Mouse (Mus musculus) forebrain, embryonic 11.5 days (tissue): Measurements from ENCODE around the gene Tmem236. TPM values are rescaled to one million over a fixed set of nuclear protein-coding genes. Genes with fewer than 3 reads are reported as not detected.

Source experiments
- ATAC-seq: fragments of 200-750 bp; cut with Nextera tagmentation; replicated peaks from 2 replicates; pipeline ENCODE4 v1.8.0; 2017; ENCODE audit warnings: moderate TSS enrichment; ENCODE audit not compliant: low FRiP score
- DNase-seq: peaks from one replicate; pipeline ENCODE4 v3.0.0-alpha.2; 2017; ENCODE audit warnings: low spot score
- H3K27ac ChIP-seq: fragments of 300-500 bp; sonication (generic); 2 replicates; pipeline ENCODE4 v1.5.1; 2014; ENCODE audit warnings: low read depth, low read length
- H3K27me3 ChIP-seq: fragments of 300-500 bp; sonication (generic); 2 replicates; pipeline ENCODE4 v1.6.1; 2014; ENCODE audit warnings: mild to moderate bottlenecking, low read length, mixed read lengths; ENCODE audit not compliant: control insufficient read depth, insufficient read depth
- H3K36me3 ChIP-seq: fragments of 300-500 bp; sonication (generic); 2 replicates; pipeline ENCODE4 v1.6.1; 2014; ENCODE audit warnings: mild to moderate bottlenecking, low read length, moderate library complexity, mixed read lengths; ENCODE audit not compliant: control insufficient read depth, insufficient read depth
- H3K4me1 ChIP-seq: fragments of 300-500 bp; sonication (generic); replicated peaks from 2 replicates; pipeline ENCODE4 v1.6.1; 2014; ENCODE audit warnings: low read length, mixed read lengths; ENCODE audit not compliant: control insufficient read depth, insufficient read depth
- H3K4me2 ChIP-seq: fragments of 300-500 bp; sonication (generic); 2 replicates; pipeline ENCODE4 v1.6.1; 2014; ENCODE audit warnings: low read depth, mild to moderate bottlenecking, low read length, moderate library complexity, mixed read lengths; ENCODE audit not compliant: severe bottlenecking
- H3K4me3 ChIP-seq: fragments of 300-500 bp; sonication (generic); 2 replicates; pipeline ENCODE4 v1.5.1; 2014; ENCODE audit warnings: low read depth, low read length
- H3K9ac ChIP-seq: fragments of 300-500 bp; sonication (generic); 2 replicates; pipeline ENCODE4 v1.6.1; 2014; ENCODE audit warnings: low read length
- H3K9me3 ChIP-seq: fragments of 300-500 bp; sonication (generic); 2 replicates; pipeline ENCODE4 v1.6.1; 2016; ENCODE audit warnings: low read length, mixed read lengths; ENCODE audit not compliant: control insufficient read depth
- WGBS: fragments of 180-500 bp; shearing (Covaris S2); extraction: QIAGEN DNeasy Blood & Tissue Kit; methylation state at CpG from one replicate; pipeline ENCODE4 v1.1.7; 2014; 5-methylcytosine and 5-hydroxymethylcytosine counted together
- microRNA counts: library from miRNA; unstranded; fragments of <30 nt; microRNA quantifications from one replicate; lab custom pipeline; 2015
- microRNA-seq: library from miRNA; unstranded; fragments of <30 nt; microRNA quantifications from one replicate; pipeline ENCODE4, GENCODE M21; 2016; ENCODE audit not compliant: insufficient number of aligned reads
- polyA plus RNA-seq: library from polyadenylated mRNA; unstranded; fragments of >200 nt; fragmentation: Nextera tagmentation; extraction: Ambion mirVana; gene quantifications from 2 replicates; pipeline ENCODE4 v1.2.1, GENCODE M21; 2014

Gene Tmem236
- polyA plus RNA-seq, 1 experiment from 2014 or later = not detected

- H3K4me1 ChIP-seq = no peaks in the 10 kb centered on the region
- no peak for DNase-seq
- H3K36me3 ChIP-seq = no peaks in the 10 kb centered on the region
- no peak for ATAC-seq
- H3K4me2 ChIP-seq = no peak overlapping the region
- H3K27ac ChIP-seq = no peak overlapping the region
- H3K4me3 ChIP-seq = no peak overlapping the region
- 87% methylated on average over 2 of the region's 2 CpGs for whole genome bisulfite sequencing
- no peak overlapping the region for H3K9ac ChIP-seq
- H3K27me3 ChIP-seq = no peaks in the 10 kb centered on the region
- H3K9me3 ChIP-seq = no peaks in the 10 kb centered on the region
These were observed 70.3 kb downstream of the Tmem236 start for GRCm38 (mm10) chr2:14244668-14245067.

GRCm38 (mm10) chr2:14249839-14250564 is 75.7 kb downstream of the Tmem236 start:
- no peaks in the 10 kb centered on the region for H3K27me3 ChIP-seq
- H3K27ac ChIP-seq = no peak overlapping the region
- 77% methylated on average over 3 of the region's 3 CpGs for WGBS
- no peaks in the 10 kb centered on the region for H3K9me3 ChIP-seq
- H3K4me3 ChIP-seq = no peak overlapping the region
- no peaks in the 10 kb centered on the region for H3K36me3 ChIP-seq
- DNase-seq (no peak), ATAC-seq (no peak)
- H3K9ac ChIP-seq = no peak overlapping the region
- no peak overlapping the region for H3K4me2 ChIP-seq
- no peaks in the 10 kb centered on the region for H3K4me1 ChIP-seq

GRCm38 (mm10) chr2:14251938-14252337 is 77.6 kb downstream of the Tmem236 start:
- DNase-seq = no peak
- H3K9me3 ChIP-seq = no peaks in the 10 kb centered on the region
- no peak overlapping the region for H3K4me2 ChIP-seq
- H3K4me1 ChIP-seq = no peaks in the 10 kb centered on the region
- 94% methylated on average over 3 of the region's 3 CpGs for WGBS
- no peak overlapping the region for H3K9ac ChIP-seq
- no peaks in the 10 kb centered on the region for H3K27me3 ChIP-seq
- no peak overlapping the region for H3K4me3 ChIP-seq
- ATAC-seq = no peak
- no peak overlapping the region for H3K27ac ChIP-seq
- no peaks in the 10 kb centered on the region for H3K36me3 ChIP-seq

- no peaks in the 10 kb centered on the region for H3K4me1 ChIP-seq
- no peak for DNase-seq
- no peak for ATAC-seq
- H3K4me2 ChIP-seq = no peak overlapping the region
- H3K27me3 ChIP-seq = no peaks in the 10 kb centered on the region
- H3K27ac ChIP-seq = no peak overlapping the region
- no peaks in the 10 kb centered on the region for H3K36me3 ChIP-seq
- no peaks in the 10 kb centered on the region for H3K9me3 ChIP-seq
- H3K4me3 ChIP-seq = no peak overlapping the region
- no peak overlapping the region for H3K9ac ChIP-seq
These were observed 84.1 kb downstream of the Tmem236 start for GRCm38 (mm10) chr2:14258345-14258850.

- Histone ChIP-seq H3K36me3 (no peaks in the 10 kb centered on the region), H3K4me1 (no peaks in the 10 kb centered on the region), H3K4me2 (no peak overlapping the region), H3K27ac (no peak overlapping the region), H3K9me3 (no peaks in the 10 kb centered on the region), H3K9ac (no peak overlapping the region), H3K27me3 (no peaks in the 10 kb centered on the region), H3K4me3 (no peak overlapping the region)
- DNase-seq = no peak
- ATAC-seq = no peak
- 89% methylated on average over 1 of the region's 1 CpGs for WGBS
These were observed 87.8 kb downstream of the Tmem236 start for GRCm38 (mm10) chr2:14262090-14262489.

- 86% methylated on average over 1 of the region's 1 CpGs for WGBS
- no peak for ATAC-seq
These were observed 94.8 kb downstream of the Tmem236 start for GRCm38 (mm10) chr2:14269160-14269559.

More at GRCm38 (mm10) chr2:14269160-14269559, 94.8 kb downstream of the Tmem236 start:
- Histone ChIP-seq H3K27ac (no peak overlapping the region), H3K27me3 (no peaks in the 10 kb centered on the region), H3K4me1 (no peaks in the 10 kb centered on the region), H3K4me2 (no peak overlapping the region), H3K9me3 (no peaks in the 10 kb centered on the region), H3K9ac (no peak overlapping the region), H3K4me3 (no peak overlapping the region), H3K36me3 (no peaks in the 10 kb centered on the region)
- no peak for DNase-seq

MicroRNAs encoded within 50 kb of the gene (microRNA counts, 519-probe panel; counts per million panel counts)
- microRNA mmu-miR-511 (lab: Ali Mortazavi, UCI) = 31.2 counts per million

Small RNA genes within 50 kb of the gene (microRNA-seq; reads per million reads assigned to microRNA genes)
- 5.0 reads per million for gene Mir511

Other genes with a start within 250 kb of the Tmem236 start
- 34.3 and 39.8 TPM in 2 replicates for gene Hacd1, start 118.4 kb upstream of the Tmem236 start, polyA plus RNA-seq
- gene Stam, start 100.4 kb upstream of the Tmem236 start, polyA plus RNA-seq = 96.0 and 109 TPM in 2 replicates
- gene Mrc1, start 54.9 kb downstream of the Tmem236 start, polyA plus RNA-seq = 3.8 and 4.0 TPM in 2 replicates
- gene Slc39a12, start 213.8 kb downstream of the Tmem236 start, polyA plus RNA-seq = 0.23 and 0.67 TPM in 2 replicates